Mouse (Mus musculus) liver, postnatal 0 days (tissue): ENCODE measurements around the gene Serpinb9b. TPM values are rescaled to one million over a fixed set of nuclear protein-coding genes. Genes with fewer than 3 reads are reported as not detected.
"Not testable (repeated sequence)": the region's sequence is repeated elsewhere in the genome, so short reads cannot be mapped to it uniquely, and the experiment has no call there.

Experiments
- ATAC-seq: fragments of 200-750 bp; cut with Nextera tagmentation; 2 replicates; pipeline ENCODE4 v1.8.0; 2017; ENCODE audit warnings: mild to moderate bottlenecking, moderate library complexity
- DNase-seq: peaks from one replicate; pipeline ENCODE4 v3.0.0-alpha.2; 2016
- H3K27ac ChIP-seq: fragments of 300-500 bp; sonication (generic); 2 replicates; pipeline ENCODE4 v1.5.1; 2014; ENCODE audit warnings: antibody characterized with exemption, moderate library complexity, mild to moderate bottlenecking, low read depth
- H3K27me3 ChIP-seq: fragments of 300-500 bp; sonication (generic); 2 replicates; pipeline ENCODE4 v1.6.1; 2014; ENCODE audit warnings: low read length, control low read depth, mixed read lengths; ENCODE audit not compliant: insufficient read depth
- H3K36me3 ChIP-seq: fragments of 300-500 bp; sonication (generic); replicated peaks from 2 replicates; pipeline ENCODE4 v1.6.1; 2014; ENCODE audit warnings: mild to moderate bottlenecking, control low read depth, low read length, moderate library complexity, mixed read lengths; ENCODE audit not compliant: insufficient read depth
- H3K4me1 ChIP-seq: fragments of 300-500 bp; sonication (generic); 2 replicates; pipeline ENCODE4 v1.6.1; 2014; ENCODE audit warnings: antibody characterized with exemption, mild to moderate bottlenecking, control low read depth; ENCODE audit not compliant: insufficient read depth
- H3K4me2 ChIP-seq: fragments of 300-500 bp; sonication (generic); 2 replicates; pipeline ENCODE4 v1.6.1; 2014; ENCODE audit warnings: low read depth, mild to moderate bottlenecking, low read length, moderate library complexity, mixed read lengths
- H3K4me3 ChIP-seq: fragments of 300-500 bp; sonication (generic); 2 replicates; pipeline ENCODE4 v1.5.1; 2014; ENCODE audit warnings: low read depth, low read length
- H3K9ac ChIP-seq: fragments of 300-500 bp; sonication (generic); replicated peaks from 2 replicates; pipeline ENCODE4 v1.6.1; 2014; ENCODE audit warnings: mild to moderate bottlenecking, moderate library complexity
- H3K9me3 ChIP-seq: fragments of 300-500 bp; sonication (generic); 2 replicates; pipeline ENCODE4 v1.6.1; 2016; ENCODE audit warnings: mild to moderate bottlenecking, control low read depth, low read length, mixed read lengths
- CTCF ChIP-seq: sonication (generic); IDR thresholded peaks from 2 replicates; pipeline ENCODE4 v1.5.1; 2016; ENCODE audit warnings: antibody characterized with exemption, low read depth
- EP300 ChIP-seq: IDR thresholded peaks from 2 replicates; pipeline ENCODE4 v1.6.1; 2016; ENCODE audit warnings: antibody characterized with exemption, low read depth, mild to moderate bottlenecking
- WGBS: fragments of 180-500 bp; shearing (Covaris S2); extraction: QIAGEN DNeasy Blood & Tissue Kit; methylation state at CpG from one replicate; pipeline ENCODE4 v1.1.7; 2014; ENCODE audit not compliant: insufficient replicate concordance; 5-methylcytosine and 5-hydroxymethylcytosine counted together
- polyA plus RNA-seq: library from polyadenylated mRNA; unstranded; fragments of >200 nt; fragmentation: Nextera tagmentation; extraction: Ambion mirVana; gene quantifications from 2 replicates; pipeline ENCODE4 v1.2.1, GENCODE M21; 2015

Gene Serpinb9b
- polyA plus RNA-seq, 1 experiment from 2014 or later = 0.15 TPM

GRCm38 (mm10) chr13:33012395-33012794 is 14.8 kb upstream of the Serpinb9b start:
- Histone ChIP-seq H3K4me2 (no peak overlapping the region), H3K9ac (no peak overlapping the region), H3K4me1 (no peaks in the 10 kb centered on the region), H3K27me3 (no peaks in the 10 kb centered on the region), H3K36me3 (no peaks in the 10 kb centered on the region), H3K9me3 (no peaks in the 10 kb centered on the region), H3K4me3 (no peak overlapping the region), H3K27ac (no peak overlapping the region)
- ATAC-seq (no peak), DNase-seq (no peak)
- 64% methylated on average over 1 of the region's 1 CpGs for WGBS
- TF ChIP-seq EP300 (no peak), CTCF (no peak)

GRCm38 (mm10) chr13:33013271-33013670 is 13.9 kb upstream of the Serpinb9b start:
- no peak overlapping the region for H3K27ac ChIP-seq
- no peaks in the 10 kb centered on the region for H3K27me3 ChIP-seq
- ATAC-seq (no peak), DNase-seq (no peak)
- no peaks in the 10 kb centered on the region for H3K36me3 ChIP-seq
- WGBS = 62% methylated on average over 2 of the region's 2 CpGs
- no peak overlapping the region for H3K4me3 ChIP-seq
- no peak overlapping the region for H3K9ac ChIP-seq
- no peak overlapping the region for H3K4me2 ChIP-seq
- H3K4me1 ChIP-seq = no peaks in the 10 kb centered on the region
- TF ChIP-seq CTCF (no peak), EP300 (no peak)
- H3K9me3 ChIP-seq = no peaks in the 10 kb centered on the region

- no peak overlapping the region for H3K27ac ChIP-seq
- H3K4me1 ChIP-seq = no peaks in the 10 kb centered on the region
- DNase-seq (no peak), ATAC-seq (no peak)
- no peaks in the 10 kb centered on the region for H3K27me3 ChIP-seq
- H3K4me3 ChIP-seq = no peak overlapping the region
- WGBS = 78% methylated on average over 1 of the region's 1 CpGs
- H3K36me3 ChIP-seq = no peaks in the 10 kb centered on the region
- no peak for TF ChIP-seq CTCF
- no peak for TF ChIP-seq EP300
- no peak overlapping the region for H3K9ac ChIP-seq
- H3K4me2 ChIP-seq = no peak overlapping the region
- no peaks in the 10 kb centered on the region; the same call in 1 of the 2 replicates for H3K9me3 ChIP-seq
Observed at GRCm38 (mm10) chr13:33022371-33022770, 4.8 kb upstream of the Serpinb9b start.

- WGBS = 74% methylated on average over 1 of the region's 1 CpGs
- Histone ChIP-seq H3K36me3 (no peaks in the 10 kb centered on the region), H3K4me3 (no peak overlapping the region), H3K9ac (no peak overlapping the region), H3K9me3 (no peaks in the 10 kb centered on the region), H3K27me3 (no peaks in the 10 kb centered on the region), H3K4me1 (no peaks in the 10 kb centered on the region), H3K4me2 (no peak overlapping the region), H3K27ac (no peak overlapping the region)
- DNase-seq (no peak), ATAC-seq (no peak)
- TF ChIP-seq EP300 (no peak), CTCF (no peak)
Observed at GRCm38 (mm10) chr13:33026427-33027057, 674 bp upstream of the Serpinb9b start.

- no peaks in the 10 kb centered on the region for H3K9me3 ChIP-seq
- WGBS = 44% methylated on average over 2 of the region's 2 CpGs
- no peaks in the 10 kb centered on the region for H3K27me3 ChIP-seq
- ATAC-seq (no peak), DNase-seq (no peak)
- H3K4me3 ChIP-seq = no peak overlapping the region
- no peak overlapping the region for H3K27ac ChIP-seq
- H3K4me2 ChIP-seq = no peak overlapping the region
- no peak for TF ChIP-seq CTCF
- no peaks in the 10 kb centered on the region for H3K36me3 ChIP-seq
- H3K4me1 ChIP-seq = no peaks in the 10 kb centered on the region
- H3K9ac ChIP-seq = no peak overlapping the region
Observed at GRCm38 (mm10) chr13:33028146-33028545, 930 bp downstream of the Serpinb9b start.

GRCm38 (mm10) chr13:33028550-33028949 is 1.3 kb downstream of the Serpinb9b start:
- DNase-seq (no peak), ATAC-seq (no peak)
- no peak overlapping the region for H3K4me3 ChIP-seq
- H3K4me2 ChIP-seq = no peak overlapping the region
- no peaks in the 10 kb centered on the region for H3K27me3 ChIP-seq
- H3K27ac ChIP-seq = no peak overlapping the region
- H3K36me3 ChIP-seq = no peaks in the 10 kb centered on the region
- H3K9me3 ChIP-seq = no peaks in the 10 kb centered on the region
- H3K4me1 ChIP-seq = no peaks in the 10 kb centered on the region
- WGBS = 49% methylated on average over 2 of the region's 2 CpGs
- TF ChIP-seq CTCF (no peak), EP300 (no peak)
- H3K9ac ChIP-seq = no peak overlapping the region

GRCm38 (mm10) chr13:33029478-33029877 is 2.3 kb downstream of the Serpinb9b start:
- not testable (repeated sequence) for H3K9ac ChIP-seq, H3K36me3 ChIP-seq, H3K4me2 ChIP-seq, H3K9me3 ChIP-seq, H3K27me3 ChIP-seq, DNase-seq, H3K4me3 ChIP-seq, H3K4me1 ChIP-seq, ATAC-seq, H3K27ac ChIP-seq
- WGBS = 93% methylated on average over 2 of the region's 2 CpGs
